Mouse (Mus musculus): Measurements from ENCODE around the gene G0s2. TPM values are rescaled to one million over a fixed set of nuclear protein-coding genes. Genes with fewer than 3 reads are reported as not detected.

The G0s2 gene
- polyA plus RNA-seq, 1 experiment from 2014 or later: 216 TPM

- ATAC-seq (peak; percentile 30; the same call in 1 of the 2 replicates), DNase-seq (ENCODE audit: low spot score) (peak; percentile 25)
- Histone ChIP-seq H3K9me3 (ENCODE audit: low read length) (no peaks in the 10 kb centered on the region), H3K4me1 (ENCODE audit: insufficient read depth, low read depth, low read length) (peaks cover 7% of the 10 kb centered on the region; the same call in 1 of the 2 replicates), H3K4me3 (ENCODE audit: low read depth, low read length) (no peak overlapping the region), H3K27me3 (replicated peaks; ENCODE audit: insufficient read depth, low read length) (no peaks in the 10 kb centered on the region), H3K27ac (ENCODE audit: low read length) (no peak overlapping the region), H3K9ac (replicated peaks; ENCODE audit: low read depth) (no peak overlapping the region), H3K4me2 (replicated peaks; ENCODE audit: low read depth, low read length) (no peak overlapping the region), H3K36me3 (ENCODE audit: insufficient read depth, low read length) (no peaks in the 10 kb centered on the region)
- 28% methylated on average over 3 of the region's 3 CpGs for WGBS
- TF ChIP-seq EP300 (IDR thresholded peaks at IDR 0.05): no peak
- TF ChIP-seq CTCF (IDR thresholded peaks at IDR 0.05): no peak
Observed at GRCm38 (mm10) chr1:193230531-193230930, 42.5 kb downstream of the G0s2 start.

DNA sequence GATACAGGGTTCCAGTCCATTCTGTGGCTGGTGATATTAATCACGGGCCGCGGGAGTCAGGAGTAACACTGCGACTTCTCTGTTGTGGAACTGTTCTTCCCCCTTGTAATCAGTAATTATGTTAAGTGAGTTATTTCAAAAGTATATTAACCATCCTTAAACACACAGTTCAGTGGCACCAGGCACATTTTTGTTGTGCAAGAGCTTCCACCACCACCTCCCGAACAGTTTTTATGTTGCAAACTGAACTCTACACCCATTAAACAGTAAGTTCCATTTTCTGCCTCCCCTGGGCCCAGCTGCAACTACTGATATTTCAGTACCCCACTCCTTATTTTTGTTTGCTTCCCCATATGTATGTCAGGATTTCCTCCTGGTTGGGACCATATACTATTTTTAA is 43.4 kb downstream of the G0s2 start:
- H3K4me2 ChIP-seq (replicated peaks; ENCODE audit: low read depth, low read length): no peak overlapping the region
- no peaks in the 10 kb centered on the region for H3K36me3 ChIP-seq (ENCODE audit: insufficient read depth, low read length)
- WGBS: 78% methylated on average over 5 of the region's 5 CpGs
- ATAC-seq: no peak
- H3K4me3 ChIP-seq (ENCODE audit: low read depth, low read length): no peak overlapping the region
- H3K27me3 ChIP-seq (replicated peaks; ENCODE audit: insufficient read depth, low read length): no peaks in the 10 kb centered on the region
- no peak overlapping the region for H3K27ac ChIP-seq (ENCODE audit: low read length)
- no peak overlapping the region for H3K9ac ChIP-seq (replicated peaks; ENCODE audit: low read depth)
- peaks cover 7% of the 10 kb centered on the region; the same call in 1 of the 2 replicates for H3K4me1 ChIP-seq (ENCODE audit: insufficient read depth, low read depth, low read length)
- TF ChIP-seq EP300 (IDR thresholded peaks at IDR 0.05) (no peak), CTCF (IDR thresholded peaks at IDR 0.05) (no peak)
- no peaks in the 10 kb centered on the region for H3K9me3 ChIP-seq (ENCODE audit: low read length)
- no peak for DNase-seq (ENCODE audit: low spot score)

DNA sequence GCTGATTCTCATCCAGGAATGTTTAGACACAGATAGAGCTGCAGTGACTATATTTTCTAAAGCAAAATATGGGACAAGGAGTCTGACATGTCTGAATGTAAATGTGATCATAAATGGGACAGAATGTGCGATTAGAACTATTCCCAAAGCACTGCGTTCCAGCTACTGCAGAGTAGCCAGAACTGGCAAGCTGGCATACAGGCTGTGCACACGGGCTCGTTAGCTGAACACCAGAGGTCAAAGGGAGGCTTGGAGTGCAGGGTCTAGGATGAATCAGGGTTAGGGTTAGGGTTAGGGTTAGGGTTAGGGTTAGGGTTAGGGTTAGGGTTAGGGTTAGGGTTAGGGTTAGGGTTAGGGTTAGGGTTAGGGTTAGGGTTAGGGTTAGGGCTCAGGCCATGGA is 45.5 kb downstream of the G0s2 start:
- no peak overlapping the region for H3K4me3 ChIP-seq (ENCODE audit: low read depth, low read length)
- TF ChIP-seq CTCF (IDR thresholded peaks at IDR 0.05): no peak
- TF ChIP-seq EP300 (IDR thresholded peaks at IDR 0.05): no peak
- WGBS: 74% methylated on average over 4 of the region's 4 CpGs

DNA sequence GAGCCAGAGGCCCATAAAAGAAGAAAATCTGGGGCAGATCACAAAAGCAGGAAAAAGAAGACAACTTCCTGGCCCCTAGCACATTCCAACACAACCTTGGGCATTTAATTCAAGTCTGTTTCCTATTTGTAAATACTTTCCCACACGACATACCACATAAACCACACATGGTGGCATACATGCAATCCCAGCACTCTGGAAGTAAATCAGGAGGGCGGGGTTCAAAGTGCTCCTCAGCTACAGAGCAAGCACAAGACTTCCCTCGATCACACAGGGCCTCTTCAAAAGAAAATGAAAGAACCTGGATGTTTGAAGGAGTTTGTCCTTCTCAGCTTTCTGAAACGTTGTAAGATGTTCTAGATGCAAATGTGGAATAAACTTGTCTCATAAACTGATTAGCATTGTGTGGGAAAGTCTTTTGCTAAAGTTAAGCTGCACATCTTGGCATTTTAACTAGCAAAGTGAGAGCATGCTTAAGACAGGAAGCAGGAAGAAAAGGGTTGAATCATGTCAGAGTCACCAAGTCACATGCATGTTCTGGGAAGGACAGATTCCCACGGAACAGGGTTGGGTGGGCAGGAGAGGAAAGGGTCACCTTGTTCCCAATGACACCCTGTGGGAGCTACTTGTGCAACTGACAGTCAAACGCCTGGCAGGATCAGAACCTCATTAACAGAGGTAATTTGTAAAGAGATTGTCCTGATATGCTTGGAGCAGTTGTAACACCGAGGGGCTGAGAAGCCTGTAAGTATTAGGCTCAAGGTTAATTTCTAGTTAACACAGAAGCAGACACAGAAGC is 46.1 kb downstream of the G0s2 start:
- Histone ChIP-seq H3K36me3 (ENCODE audit: insufficient read depth, low read length) (no peaks in the 10 kb centered on the region), H3K4me3 (ENCODE audit: low read depth, low read length) (no peak overlapping the region), H3K27ac (ENCODE audit: low read length) (peak overlapping the region; percentile 14; the same call in 1 of the 2 replicates), H3K9ac (replicated peaks; ENCODE audit: low read depth) (no peak overlapping the region), H3K4me1 (ENCODE audit: insufficient read depth, low read depth, low read length) (peaks cover 7% of the 10 kb centered on the region; the same call in 1 of the 2 replicates), H3K9me3 (ENCODE audit: low read length) (no peaks in the 10 kb centered on the region), H3K27me3 (replicated peaks; ENCODE audit: insufficient read depth, low read length) (no peaks in the 10 kb centered on the region), H3K4me2 (replicated peaks; ENCODE audit: low read depth, low read length) (no peak overlapping the region)
- TF ChIP-seq CTCF (IDR thresholded peaks at IDR 0.05) (no peak), EP300 (IDR thresholded peaks at IDR 0.05) (no peak)
- DNase-seq (ENCODE audit: low spot score) (peak; percentile 28), ATAC-seq (no peak)
- 32% methylated on average over 7 of the region's 7 CpGs for WGBS

More for the DNA sequence above, 45.5 kb downstream of the G0s2 start:
- no peak overlapping the region for H3K4me2 ChIP-seq (replicated peaks; ENCODE audit: low read depth, low read length)
- no peak overlapping the region for H3K27ac ChIP-seq (ENCODE audit: low read length)
- H3K27me3 ChIP-seq (replicated peaks; ENCODE audit: insufficient read depth, low read length): no peaks in the 10 kb centered on the region
- ATAC-seq (no peak), DNase-seq (ENCODE audit: low spot score) (no peak)
- H3K9me3 ChIP-seq (ENCODE audit: low read length): no peaks in the 10 kb centered on the region
- peaks cover 7% of the 10 kb centered on the region; the same call in 1 of the 2 replicates for H3K4me1 ChIP-seq (ENCODE audit: insufficient read depth, low read depth, low read length)
- no peaks in the 10 kb centered on the region for H3K36me3 ChIP-seq (ENCODE audit: insufficient read depth, low read length)
- no peak overlapping the region for H3K9ac ChIP-seq (replicated peaks; ENCODE audit: low read depth)

- H3K4me2 ChIP-seq (replicated peaks; ENCODE audit: low read depth, low read length): no peak overlapping the region
- H3K4me1 ChIP-seq (ENCODE audit: insufficient read depth, low read depth, low read length): peaks cover 7% of the 10 kb centered on the region; the same call in 1 of the 2 replicates
- WGBS: 85% methylated on average over 4 of the region's 4 CpGs
- no peak overlapping the region for H3K27ac ChIP-seq (ENCODE audit: low read length)
- no peaks in the 10 kb centered on the region for H3K9me3 ChIP-seq (ENCODE audit: low read length)
- TF ChIP-seq CTCF (IDR thresholded peaks at IDR 0.05) (no peak), EP300 (IDR thresholded peaks at IDR 0.05) (no peak)
- no peak for DNase-seq (ENCODE audit: low spot score)
- no peak for ATAC-seq
- no peaks in the 10 kb centered on the region for H3K36me3 ChIP-seq (ENCODE audit: insufficient read depth, low read length)
- no peaks in the 10 kb centered on the region for H3K27me3 ChIP-seq (replicated peaks; ENCODE audit: insufficient read depth, low read length)
- no peak overlapping the region for H3K4me3 ChIP-seq (ENCODE audit: low read depth, low read length)
- H3K9ac ChIP-seq (replicated peaks; ENCODE audit: low read depth): no peak overlapping the region
Observed at GRCm38 (mm10) chr1:193226114-193226513, 46.9 kb downstream of the G0s2 start.

- no peak overlapping the region for H3K4me3 ChIP-seq (ENCODE audit: low read depth, low read length)
- H3K27me3 ChIP-seq (replicated peaks; ENCODE audit: insufficient read depth, low read length): no peaks in the 10 kb centered on the region
- H3K27ac ChIP-seq (ENCODE audit: low read length): no peak overlapping the region
- H3K4me1 ChIP-seq (ENCODE audit: insufficient read depth, low read depth, low read length): peaks cover 7% of the 10 kb centered on the region; the same call in 1 of the 2 replicates
- ATAC-seq (no peak), DNase-seq (ENCODE audit: low spot score) (no peak)
- 57% methylated on average over 3 of the region's 3 CpGs for WGBS
- no peaks in the 10 kb centered on the region for H3K36me3 ChIP-seq (ENCODE audit: insufficient read depth, low read length)
- no peak overlapping the region for H3K4me2 ChIP-seq (replicated peaks; ENCODE audit: low read depth, low read length)
- no peaks in the 10 kb centered on the region for H3K9me3 ChIP-seq (ENCODE audit: low read length)
- no peak for TF ChIP-seq CTCF (IDR thresholded peaks at IDR 0.05)
- TF ChIP-seq EP300 (IDR thresholded peaks at IDR 0.05): no peak
- H3K9ac ChIP-seq (replicated peaks; ENCODE audit: low read depth): no peak overlapping the region
Observed at GRCm38 (mm10) chr1:193225531-193225930, 47.5 kb downstream of the G0s2 start.

Other genes starting within 250 kb of the G0s2 start
- 0.18 and 0.30 TPM in 2 replicates for gene Syt14, start 237.4 kb downstream of the G0s2 start, polyA plus RNA-seq (2015; fragmentation: Nextera tagmentation; extraction: Ambion mirVana)
- 2.5 and 2.9 TPM in 2 replicates for gene Diexf, start 142.9 kb downstream of the G0s2 start, polyA plus RNA-seq (2015; fragmentation: Nextera tagmentation; extraction: Ambion mirVana)
- 14.3 and 17.0 TPM in 2 replicates for gene Irf6, start 120.1 kb downstream of the G0s2 start, polyA plus RNA-seq (2015; fragmentation: Nextera tagmentation; extraction: Ambion mirVana)
- 8.3 and 8.4 TPM in 2 replicates for gene A130010J15Rik, start 105.2 kb downstream of the G0s2 start, polyA plus RNA-seq (2015; fragmentation: Nextera tagmentation; extraction: Ambion mirVana)
- gene Traf3ip3, start 71.5 kb downstream of the G0s2 start, polyA plus RNA-seq (2015; fragmentation: Nextera tagmentation; extraction: Ambion mirVana): 3.0 and 3.6 TPM in 2 replicates
- 62.8 and 63.1 TPM in 2 replicates for gene Lamb3, start 65.5 kb downstream of the G0s2 start, polyA plus RNA-seq (2015; fragmentation: Nextera tagmentation; extraction: Ambion mirVana)
- 184 and 200 TPM in 2 replicates for gene Hsd11b1, start 9.1 kb downstream of the G0s2 start, polyA plus RNA-seq (2015; fragmentation: Nextera tagmentation; extraction: Ambion mirVana)
- 14.4 and 15.9 TPM in 2 replicates for gene Camk1g, start 97.1 kb upstream of the G0s2 start, polyA plus RNA-seq (2015; fragmentation: Nextera tagmentation; extraction: Ambion mirVana)